Mouse (Mus musculus) liver, postnatal 0 days (tissue): Measurements from ENCODE around the gene Dera. TPM values are rescaled to one million over a fixed set of nuclear protein-coding genes. Genes with fewer than 3 reads are reported as not detected.

ENCODE experiments used
- ATAC-seq: fragments of 200-750 bp; cut with Nextera tagmentation; 2 replicates; pipeline ENCODE4 v1.8.0; 2017; ENCODE audit warnings: mild to moderate bottlenecking, moderate library complexity
- DNase-seq: peaks from one replicate; pipeline ENCODE4 v3.0.0-alpha.2; 2016
- H3K27ac ChIP-seq: fragments of 300-500 bp; sonication (generic); 2 replicates; pipeline ENCODE4 v1.5.1; 2014; ENCODE audit warnings: antibody characterized with exemption, moderate library complexity, mild to moderate bottlenecking, low read depth
- H3K27me3 ChIP-seq: fragments of 300-500 bp; sonication (generic); 2 replicates; pipeline ENCODE4 v1.6.1; 2014; ENCODE audit warnings: low read length, control low read depth, mixed read lengths; ENCODE audit not compliant: insufficient read depth
- H3K36me3 ChIP-seq: fragments of 300-500 bp; sonication (generic); replicated peaks from 2 replicates; pipeline ENCODE4 v1.6.1; 2014; ENCODE audit warnings: mild to moderate bottlenecking, control low read depth, low read length, moderate library complexity, mixed read lengths; ENCODE audit not compliant: insufficient read depth
- H3K4me1 ChIP-seq: fragments of 300-500 bp; sonication (generic); 2 replicates; pipeline ENCODE4 v1.6.1; 2014; ENCODE audit warnings: antibody characterized with exemption, mild to moderate bottlenecking, control low read depth; ENCODE audit not compliant: insufficient read depth
- H3K4me2 ChIP-seq: fragments of 300-500 bp; sonication (generic); 2 replicates; pipeline ENCODE4 v1.6.1; 2014; ENCODE audit warnings: low read depth, mild to moderate bottlenecking, low read length, moderate library complexity, mixed read lengths
- H3K4me3 ChIP-seq: fragments of 300-500 bp; sonication (generic); 2 replicates; pipeline ENCODE4 v1.5.1; 2014; ENCODE audit warnings: low read depth, low read length
- H3K9ac ChIP-seq: fragments of 300-500 bp; sonication (generic); replicated peaks from 2 replicates; pipeline ENCODE4 v1.6.1; 2014; ENCODE audit warnings: mild to moderate bottlenecking, moderate library complexity
- H3K9me3 ChIP-seq: fragments of 300-500 bp; sonication (generic); 2 replicates; pipeline ENCODE4 v1.6.1; 2016; ENCODE audit warnings: mild to moderate bottlenecking, control low read depth, low read length, mixed read lengths
- CTCF ChIP-seq: sonication (generic); IDR thresholded peaks from 2 replicates; pipeline ENCODE4 v1.5.1; 2016; ENCODE audit warnings: antibody characterized with exemption, low read depth
- EP300 ChIP-seq: IDR thresholded peaks from 2 replicates; pipeline ENCODE4 v1.6.1; 2016; ENCODE audit warnings: antibody characterized with exemption, low read depth, mild to moderate bottlenecking
- WGBS: fragments of 180-500 bp; shearing (Covaris S2); extraction: QIAGEN DNeasy Blood & Tissue Kit; methylation state at CpG from one replicate; pipeline ENCODE4 v1.1.7; 2014; ENCODE audit not compliant: insufficient replicate concordance; 5-methylcytosine and 5-hydroxymethylcytosine counted together
- polyA plus RNA-seq: library from polyadenylated mRNA; unstranded; fragments of >200 nt; fragmentation: Nextera tagmentation; extraction: Ambion mirVana; gene quantifications from 2 replicates; pipeline ENCODE4 v1.2.1, GENCODE M21; 2015

Gene Dera
- polyA plus RNA-seq, 1 experiment from 2014 or later, result 43.6 TPM

GRCm38 (mm10) chr6:137799253-137799652, 44.9 kb downstream of the Dera start:
- DNase-seq (no peak), ATAC-seq (no peak)
- H3K4me3 ChIP-seq, result no peak overlapping the region
- H3K4me1 ChIP-seq, result no peaks in the 10 kb centered on the region
- no peak overlapping the region for H3K9ac ChIP-seq
- 82% methylated on average over 9 of the region's 9 CpGs for WGBS
- peaks cover 26% of the 10 kb centered on the region for H3K36me3 ChIP-seq
- H3K27me3 ChIP-seq, result no peaks in the 10 kb centered on the region
- no peak overlapping the region for H3K4me2 ChIP-seq
- no peak overlapping the region for H3K27ac ChIP-seq
- no peaks in the 10 kb centered on the region for H3K9me3 ChIP-seq
- TF ChIP-seq CTCF (no peak), EP300 (no peak)

- H3K36me3 ChIP-seq, result peaks cover 18% of the 10 kb centered on the region
- 84% methylated on average over 12 of the region's 12 CpGs for WGBS
- no peak overlapping the region for H3K4me3 ChIP-seq
- TF ChIP-seq EP300, result no peak
- no peak for TF ChIP-seq CTCF
- DNase-seq, result no peak
- H3K9me3 ChIP-seq, result no peaks in the 10 kb centered on the region
- H3K4me2 ChIP-seq, result no peak overlapping the region
- H3K27ac ChIP-seq, result no peak overlapping the region
- no peak for ATAC-seq
- no peaks in the 10 kb centered on the region for H3K4me1 ChIP-seq
- no peaks in the 10 kb centered on the region for H3K27me3 ChIP-seq
- no peak overlapping the region for H3K9ac ChIP-seq
These were observed 49.2 kb downstream of the Dera start for GRCm38 (mm10) chr6:137803456-137804005.

- Histone ChIP-seq H3K4me2 (no peak overlapping the region), H3K4me1 (no peaks in the 10 kb centered on the region), H3K9me3 (no peaks in the 10 kb centered on the region), H3K27me3 (no peaks in the 10 kb centered on the region), H3K27ac (no peak overlapping the region), H3K36me3 (peaks cover 15% of the 10 kb centered on the region), H3K4me3 (no peak overlapping the region), H3K9ac (no peak overlapping the region)
- WGBS, result 82% methylated on average over 7 of the region's 7 CpGs
- DNase-seq (no peak), ATAC-seq (no peak)
- no peak for TF ChIP-seq CTCF
- TF ChIP-seq EP300, result no peak
These were observed 49.8 kb downstream of the Dera start for GRCm38 (mm10) chr6:137804121-137804520.

GRCm38 (mm10) chr6:137804606-137805005, 50.3 kb downstream of the Dera start:
- Histone ChIP-seq H3K9ac (no peak overlapping the region), H3K36me3 (peaks cover 11% of the 10 kb centered on the region), H3K4me2 (no peak overlapping the region), H3K4me3 (no peak overlapping the region), H3K27me3 (no peaks in the 10 kb centered on the region), H3K9me3 (no peaks in the 10 kb centered on the region), H3K4me1 (no peaks in the 10 kb centered on the region), H3K27ac (no peak overlapping the region)
- TF ChIP-seq CTCF (no peak), EP300 (no peak)
- 79% methylated on average over 9 of the region's 9 CpGs for WGBS
- no peak for ATAC-seq
- DNase-seq, result no peak

GRCm38 (mm10) chr6:137806342-137806741, 52.0 kb downstream of the Dera start:
- Histone ChIP-seq H3K4me2 (no peak overlapping the region), H3K9me3 (no peaks in the 10 kb centered on the region), H3K4me1 (peaks cover 4% of the 10 kb centered on the region; the same call in 1 of the 2 replicates), H3K27me3 (no peaks in the 10 kb centered on the region), H3K36me3 (0 out of 2 replicates have a peak, but pooled peaks cover 7% of the 10 kb centered on the region), H3K4me3 (no peak overlapping the region), H3K27ac (no peak overlapping the region), H3K9ac (no peak overlapping the region)
- DNase-seq (no peak), ATAC-seq (no peak)
- TF ChIP-seq EP300, result no peak
- WGBS, result 77% methylated on average over 3 of the region's 3 CpGs

- WGBS, result 83% methylated on average over 8 of the region's 8 CpGs
- Histone ChIP-seq H3K9ac (no peak overlapping the region), H3K27ac (no peak overlapping the region), H3K4me3 (no peak overlapping the region), H3K4me2 (no peak overlapping the region), H3K27me3 (no peaks in the 10 kb centered on the region), H3K4me1 (peaks cover 4% of the 10 kb centered on the region; the same call in 1 of the 2 replicates), H3K36me3 (0 out of 2 replicates have a peak, but pooled peaks cover 7% of the 10 kb centered on the region), H3K9me3 (no peaks in the 10 kb centered on the region)
- no peak for ATAC-seq
- TF ChIP-seq CTCF (no peak), EP300 (no peak)
- DNase-seq, result no peak
These were observed 52.5 kb downstream of the Dera start for GRCm38 (mm10) chr6:137806806-137807205.

GRCm38 (mm10) chr6:137807296-137807695, 53.0 kb downstream of the Dera start:
- Histone ChIP-seq H3K9ac (no peak overlapping the region), H3K4me2 (no peak overlapping the region), H3K4me3 (no peak overlapping the region), H3K27me3 (no peaks in the 10 kb centered on the region), H3K27ac (no peak overlapping the region), H3K9me3 (no peaks in the 10 kb centered on the region), H3K36me3 (0 out of 2 replicates have a peak, but pooled peaks cover 5% of the 10 kb centered on the region), H3K4me1 (peaks cover 4% of the 10 kb centered on the region; the same call in 1 of the 2 replicates)
- DNase-seq, result no peak
- TF ChIP-seq EP300, result no peak
- TF ChIP-seq CTCF, result no peak
- 86% methylated on average over 6 of the region's 6 CpGs for WGBS
- no peak for ATAC-seq
